Mouse (Mus musculus): ENCODE measurements at regions not wholly inside any gene's neighbourhood (a gene's known extent, or its start where the extent isn't known, plus 50 kb on each side); places are given as distances from the start of the nearest gene placed in this dataset.

- no peak overlapping the region for H3K27ac ChIP-seq
- no peak overlapping the region for H3K9ac ChIP-seq
- ATAC-seq (ENCODE audit: insufficient number of reproducible peaks, insufficient read depth, low FRiP score, low TSS enrichment): no peak
- WGBS: 83% methylated on average over 9 of the region's 9 CpGs
- no peaks in the 10 kb centered on the region for H3K27me3 ChIP-seq
- peaks cover 15% of the 10 kb centered on the region; the same call in 1 of the 2 replicates for H3K4me1 ChIP-seq
- H3K4me2 ChIP-seq (replicated peaks): no peak overlapping the region
- H3K4me3 ChIP-seq: no peak overlapping the region
- no peaks in the 10 kb centered on the region for H3K9me3 ChIP-seq
- no peaks in the 10 kb centered on the region for H3K36me3 ChIP-seq
These were observed 109.8 kb upstream of the Rpl34 start for GRCm38 (mm10) chr3:130839924-130840440.

- no peak for ATAC-seq (ENCODE audit: insufficient number of reproducible peaks, insufficient read depth, low FRiP score, low TSS enrichment)
- H3K9me3 ChIP-seq: no peaks in the 10 kb centered on the region
- H3K4me1 ChIP-seq: peaks cover 15% of the 10 kb centered on the region; the same call in 1 of the 2 replicates
- WGBS: 50% methylated on average over 19 of the region's 19 CpGs
- H3K27me3 ChIP-seq: no peaks in the 10 kb centered on the region
- H3K4me3 ChIP-seq: no peak overlapping the region
- 0 out of 2 replicates have a peak overlapping the region, but pooled peaks have one; percentile 12 for H3K27ac ChIP-seq
- no peak overlapping the region for H3K9ac ChIP-seq
- peak overlapping the region; percentile 12; the same call in 1 of the 2 replicates for H3K4me2 ChIP-seq (replicated peaks)
- no peaks in the 10 kb centered on the region for H3K36me3 ChIP-seq
These were observed 108.6 kb upstream of the Rpl34 start for GRCm38 (mm10) chr3:130838626-130839422.

GRCm38 (mm10) chr3:130833722-130834121 is 103.5 kb upstream of the Rpl34 start:
- Histone ChIP-seq H3K4me1 (peaks cover 9% of the 10 kb centered on the region; the same call in 1 of the 2 replicates), H3K27ac (no peak overlapping the region), H3K27me3 (no peaks in the 10 kb centered on the region), H3K4me3 (no peak overlapping the region), H3K9me3 (no peaks in the 10 kb centered on the region), H3K36me3 (no peaks in the 10 kb centered on the region), H3K4me2 (replicated peaks) (no peak overlapping the region), H3K9ac (no peak overlapping the region)
- 72% methylated on average over 5 of the region's 5 CpGs for WGBS
- no peak for ATAC-seq (ENCODE audit: insufficient number of reproducible peaks, insufficient read depth, low FRiP score, low TSS enrichment)

- ATAC-seq (ENCODE audit: insufficient number of reproducible peaks, insufficient read depth, low FRiP score, low TSS enrichment): no peak
- H3K27ac ChIP-seq: no peak overlapping the region
- peaks cover 9% of the 10 kb centered on the region; the same call in 1 of the 2 replicates for H3K4me1 ChIP-seq
- no peaks in the 10 kb centered on the region for H3K27me3 ChIP-seq
- no peaks in the 10 kb centered on the region for H3K9me3 ChIP-seq
- no peak overlapping the region for H3K9ac ChIP-seq
- 76% methylated on average over 9 of the region's 9 CpGs for WGBS
- H3K4me2 ChIP-seq (replicated peaks): no peak overlapping the region
- no peaks in the 10 kb centered on the region for H3K36me3 ChIP-seq
- H3K4me3 ChIP-seq: no peak overlapping the region
These were observed 102.9 kb upstream of the Rpl34 start for GRCm38 (mm10) chr3:130833082-130833481.

- Histone ChIP-seq H3K27me3 (no peaks in the 10 kb centered on the region), H3K4me2 (replicated peaks) (no peak overlapping the region)
These were observed 101.6 kb upstream of the Rpl34 start for GRCm38 (mm10) chr3:130831788-130832187.

GRCm38 (mm10) chr3:130828346-130828745 is 98.1 kb upstream of the Rpl34 start:
- 59% methylated on average over 4 of the region's 4 CpGs for WGBS
- Histone ChIP-seq H3K27me3 (no peaks in the 10 kb centered on the region), H3K9ac (no peak overlapping the region)

More at GRCm38 (mm10) chr3:130831788-130832187, 101.6 kb upstream of the Rpl34 start:
- Histone ChIP-seq H3K4me3 (no peak overlapping the region), H3K4me1 (peaks cover 14% of the 10 kb centered on the region), H3K9me3 (no peaks in the 10 kb centered on the region), H3K27ac (no peak overlapping the region), H3K36me3 (no peaks in the 10 kb centered on the region), H3K9ac (no peak overlapping the region)
- 90% methylated on average over 6 of the region's 6 CpGs for WGBS
- ATAC-seq (ENCODE audit: insufficient number of reproducible peaks, insufficient read depth, low FRiP score, low TSS enrichment): no peak

GRCm38 (mm10) chr3:130827934-130828333 is 97.7 kb upstream of the Rpl34 start:
- ATAC-seq (ENCODE audit: insufficient number of reproducible peaks, insufficient read depth, low FRiP score, low TSS enrichment): no peak
- Histone ChIP-seq H3K27ac (no peak overlapping the region), H3K9ac (no peak overlapping the region), H3K9me3 (no peaks in the 10 kb centered on the region), H3K4me1 (peaks cover 4% of the 10 kb centered on the region), H3K4me2 (replicated peaks) (no peak overlapping the region), H3K27me3 (no peaks in the 10 kb centered on the region), H3K4me3 (no peak overlapping the region), H3K36me3 (no peaks in the 10 kb centered on the region)
- WGBS: 72% methylated on average over 4 of the region's 4 CpGs

More at GRCm38 (mm10) chr3:130828346-130828745, 98.1 kb upstream of the Rpl34 start:
- Histone ChIP-seq H3K4me3 (no peak overlapping the region), H3K4me1 (peaks cover 4% of the 10 kb centered on the region), H3K27ac (no peak overlapping the region), H3K9me3 (no peaks in the 10 kb centered on the region), H3K36me3 (no peaks in the 10 kb centered on the region), H3K4me2 (replicated peaks) (no peak overlapping the region)
- no peak for ATAC-seq (ENCODE audit: insufficient number of reproducible peaks, insufficient read depth, low FRiP score, low TSS enrichment)

- no peak overlapping the region for H3K4me3 ChIP-seq
- H3K27ac ChIP-seq: no peak overlapping the region
- 66% methylated on average over 6 of the region's 6 CpGs for WGBS
- H3K4me2 ChIP-seq (replicated peaks): no peak overlapping the region
- no peaks in the 10 kb centered on the region for H3K9me3 ChIP-seq
- H3K4me1 ChIP-seq: peaks cover 4% of the 10 kb centered on the region
- H3K27me3 ChIP-seq: no peaks in the 10 kb centered on the region
- H3K9ac ChIP-seq: no peak overlapping the region
- no peaks in the 10 kb centered on the region for H3K36me3 ChIP-seq
- ATAC-seq (ENCODE audit: insufficient number of reproducible peaks, insufficient read depth, low FRiP score, low TSS enrichment): no peak
These were observed 96.8 kb upstream of the Rpl34 start for GRCm38 (mm10) chr3:130827021-130827420.

- H3K4me1 ChIP-seq: peaks cover 10% of the 10 kb centered on the region; the same call in 1 of the 2 replicates
- H3K9ac ChIP-seq: no peak overlapping the region
- H3K9me3 ChIP-seq: no peaks in the 10 kb centered on the region
- no peak overlapping the region for H3K4me2 ChIP-seq (replicated peaks)
- no peak overlapping the region for H3K27ac ChIP-seq
- no peaks in the 10 kb centered on the region for H3K27me3 ChIP-seq
- ATAC-seq (ENCODE audit: insufficient number of reproducible peaks, insufficient read depth, low FRiP score, low TSS enrichment): no peak
- WGBS: 62% methylated on average over 9 of the region's 9 CpGs
- H3K36me3 ChIP-seq: no peaks in the 10 kb centered on the region
- no peak overlapping the region for H3K4me3 ChIP-seq
These were observed 89.6 kb upstream of the Rpl34 start for GRCm38 (mm10) chr3:130819837-130820098.

GRCm38 (mm10) chr3:130819031-130819836 is 89.0 kb upstream of the Rpl34 start:
- WGBS: 34% methylated on average over 17 of the region's 17 CpGs
- Histone ChIP-seq H3K9ac (0 out of 2 replicates have a peak overlapping the region, but pooled peaks have one; percentile 30), H3K36me3 (no peaks in the 10 kb centered on the region), H3K27me3 (no peaks in the 10 kb centered on the region), H3K4me3 (peak overlapping the region; percentile 27), H3K27ac (no peak overlapping the region), H3K4me2 (replicated peaks) (peak overlapping the region; percentile 55), H3K4me1 (peaks cover 10% of the 10 kb centered on the region; the same call in 1 of the 2 replicates), H3K9me3 (no peaks in the 10 kb centered on the region)
- peak; percentile 35 for ATAC-seq (ENCODE audit: insufficient number of reproducible peaks, insufficient read depth, low FRiP score, low TSS enrichment)

- H3K36me3 ChIP-seq: no peaks in the 10 kb centered on the region
- H3K4me2 ChIP-seq (replicated peaks): peak overlapping the region; percentile 55
- H3K9me3 ChIP-seq: no peaks in the 10 kb centered on the region
- under 1% methylated on average over 18 of the region's 18 CpGs for WGBS
- 0 out of 2 replicates have a peak overlapping the region, but pooled peaks have one; percentile 30 for H3K9ac ChIP-seq
- H3K4me3 ChIP-seq: peak overlapping the region; percentile 27
- H3K27ac ChIP-seq: no peak overlapping the region
- peaks cover 10% of the 10 kb centered on the region; the same call in 1 of the 2 replicates for H3K4me1 ChIP-seq
- ATAC-seq (ENCODE audit: insufficient number of reproducible peaks, insufficient read depth, low FRiP score, low TSS enrichment): peak; percentile 35; the same call in 1 of the 2 replicates
- no peaks in the 10 kb centered on the region for H3K27me3 ChIP-seq
These were observed 88.4 kb upstream of the Rpl34 start for GRCm38 (mm10) chr3:130818467-130819030.
